Mouse (Mus musculus): Measurements from ENCODE around the gene Ptpn4.

GRCm38 (mm10) chr1:119836479-119837015 is 866 bp downstream of the Ptpn4 start:
- TF ChIP-seq POLR2A (IDR thresholded peaks at IDR 0.05; ENCODE audit: borderline replicate concordance, low read depth, low read length) = no peak
- TF ChIP-seq CTCF (IDR thresholded peaks at IDR 0.05; ENCODE audit: low read depth, low read length) = no peak
